Mouse (Mus musculus) ES-E14 (cell line): ENCODE measurements around the gene Zmym3. TPM values are rescaled to one million over a fixed set of nuclear protein-coding genes. Genes with fewer than 3 reads are reported as not detected.

Experiments used
- DNase-seq: peaks from one replicate; pipeline ENCODE4 v3.0.0-alpha.2; 2013; ENCODE audit warnings: low read depth, low spot score
- H3K27ac ChIP-seq: 2 replicates; pipeline ENCODE4 v1.5.1; 2012; ENCODE audit warnings: low read depth, mild to moderate bottlenecking, low read length, moderate library complexity, mixed read lengths; ENCODE audit not compliant: poor library complexity, insufficient read depth, severe bottlenecking
- H3K36me3 ChIP-seq: 2 replicates; pipeline ENCODE4 v1.6.1; 2012; ENCODE audit warnings: mild to moderate bottlenecking, low read length, moderate library complexity, mixed read lengths; ENCODE audit not compliant: control insufficient read depth, poor library complexity, insufficient read depth, severe bottlenecking
- H3K4me1 ChIP-seq, 2 experiments: fragments of 150-350 bp in 1 of 2; sonication (generic) in 1 of 2; 2 replicates each; pipeline ENCODE4 v1.6.1; 2012; ENCODE audit warnings: low read length in 2 of 2, mild to moderate bottlenecking in 1 of 2, mixed read lengths in 1 of 2; ENCODE audit not compliant: control insufficient read depth in 2 of 2, insufficient read depth in 2 of 2, poor library complexity in 1 of 2
- H3K4me3 ChIP-seq, 2 experiments: fragments of 150-350 bp in 1 of 2; sonication (generic) in 1 of 2; 2 replicates each; pipeline ENCODE4 v1.5.1; 2012; ENCODE audit warnings: low read length in 2 of 2, low read depth in 1 of 2, mild to moderate bottlenecking in 1 of 2, mixed read lengths in 1 of 2; ENCODE audit not compliant: insufficient read depth in 1 of 2, poor library complexity in 1 of 2, severe bottlenecking in 1 of 2
- H3K9ac ChIP-seq: 2 replicates; pipeline ENCODE4 v1.6.1; 2012; ENCODE audit warnings: low read depth, mild to moderate bottlenecking, low read length, mixed read lengths; ENCODE audit not compliant: poor library complexity, insufficient read depth, severe bottlenecking
- H3K9me3 ChIP-seq: fragments of 150-350 bp; sonication (generic); 2 replicates; pipeline ENCODE4 v1.6.1; 2012; ENCODE audit warnings: low read depth, mild to moderate bottlenecking, low read length; ENCODE audit not compliant: control insufficient read depth, insufficient read depth
- CHD2 ChIP-seq: IDR thresholded peaks from 2 replicates; pipeline ENCODE4 v1.6.1; 2014; ENCODE audit warnings: mild to moderate bottlenecking, low read depth, low read length, inconsistent platforms
- HCFC1 ChIP-seq: IDR thresholded peaks from 2 replicates; pipeline ENCODE4 v1.6.1; 2012; ENCODE audit warnings: low read length, inconsistent platforms, borderline replicate concordance; ENCODE audit not compliant: insufficient read depth
- MAFK ChIP-seq: IDR thresholded peaks from 2 replicates; pipeline ENCODE4 v1.6.1; 2014; ENCODE audit warnings: mild to moderate bottlenecking, low read depth, low read length, inconsistent platforms; ENCODE audit not compliant: insufficient read depth
- ZC3H11A ChIP-seq: IDR thresholded peaks from 2 replicates; pipeline ENCODE4 v1.6.1; 2012; ENCODE audit warnings: low read depth, mild to moderate bottlenecking, inconsistent platforms, low read length, borderline replicate concordance
- ZNF384 ChIP-seq: IDR thresholded peaks from 2 replicates; pipeline ENCODE4 v1.6.1; 2012; ENCODE audit warnings: low read depth, low read length, inconsistent platforms
- in situ Hi-C, 2 experiments: fragments of 600-800 bp; cut with MboI; formaldehyde crosslinking; loops; one replicate each; pipeline ENCODE4 v1.15.1; 2025; ENCODE audit warnings: low sequenced_read_pairs in 2 of 2, inconsistent platforms in 1 of 2; ENCODE audit not compliant: unreplicated experiment in 2 of 2
- total RNA-seq: library from RNA; depleted of rRNA; stranded (reverse); fragments of 300-350 nt; gene quantifications from 2 replicates; pipeline ENCODE4 v1.2.3, GENCODE M21; 2012

Gene Zmym3
- total RNA-seq, 1 experiment, result 53.9 TPM

- no peak for TF ChIP-seq HCFC1
- no peak for TF ChIP-seq ZNF384
- TF ChIP-seq CHD2, result no peak
- no peak for TF ChIP-seq MAFK
- no peak for TF ChIP-seq ZC3H11A
- in situ Hi-C loops, result no loop called here
- H3K27ac ChIP-seq, result no peak overlapping the region
- DNase-seq, result no peak
- H3K4me1 ChIP-seq, result peaks cover 5 to 13% of the 10 kb centered on the region in 2 experiments; a peak in 3 of 4 replicates
- H3K9me3 ChIP-seq, result no peaks in the 10 kb centered on the region
- H3K4me3 ChIP-seq, result no peak overlapping the region
- no peak overlapping the region for H3K9ac ChIP-seq
- H3K36me3 ChIP-seq, result no peaks in the 10 kb centered on the region
Observed at GRCm38 (mm10) chrX:101388866-101389537, 31.6 kb downstream of the Zmym3 start.

GRCm38 (mm10) chrX:101386222-101386621 lies 34.4 kb downstream of the Zmym3 start:
- TF ChIP-seq CHD2 (no peak), ZC3H11A (no peak), ZNF384 (no peak), MAFK (no peak), HCFC1 (no peak)
- H3K27ac ChIP-seq, result no peak overlapping the region
- H3K4me3 ChIP-seq, result no peak overlapping the region
- peak overlapping the region; percentile 17; the same call in 1 of the 2 replicates for H3K9ac ChIP-seq
- in situ Hi-C loops, result no loop called here
- peaks cover 2 to 22% of the 10 kb centered on the region in 2 experiments; a peak in 2 of 4 replicates for H3K4me1 ChIP-seq
- no peaks in the 10 kb centered on the region for H3K9me3 ChIP-seq
- DNase-seq, result no peak
- H3K36me3 ChIP-seq, result no peaks in the 10 kb centered on the region

GRCm38 (mm10) chrX:101384439-101385137 lies 36.1 kb downstream of the Zmym3 start:
- Histone ChIP-seq H3K9me3 (no peaks in the 10 kb centered on the region), H3K36me3 (no peaks in the 10 kb centered on the region), H3K27ac (no peak overlapping the region), H3K9ac (peak overlapping the region; percentile 70), H3K4me3 (peak overlapping the region; percentile 26 to 62; a peak in 3 of 4 replicates), H3K4me1 (peaks cover 2 to 24% of the 10 kb centered on the region in 2 experiments; a peak in 2 of 4 replicates)
- DNase-seq, result no peak
- in situ Hi-C loops, result no loop called here
- TF ChIP-seq HCFC1 (no peak), CHD2 (no peak), ZNF384 (no peak), MAFK (no peak), ZC3H11A (no peak)

GRCm38 (mm10) chrX:101383455-101383854 lies 37.2 kb downstream of the Zmym3 start:
- peaks cover 2 to 24% of the 10 kb centered on the region in 2 experiments; a peak in 2 of 4 replicates for H3K4me1 ChIP-seq
- DNase-seq, result no peak
- H3K27ac ChIP-seq, result no peak overlapping the region
- TF ChIP-seq ZNF384 (no peak), MAFK (no peak), ZC3H11A (no peak), CHD2 (no peak), HCFC1 (no peak)
- no peak overlapping the region for H3K9ac ChIP-seq
- peak overlapping the region in 1 of 2 experiments; percentile 17; a peak in 1 of 4 replicates for H3K4me3 ChIP-seq
- no peaks in the 10 kb centered on the region for H3K36me3 ChIP-seq
- in situ Hi-C loops, result no loop called here
- no peaks in the 10 kb centered on the region for H3K9me3 ChIP-seq

- Histone ChIP-seq H3K9ac (no peak overlapping the region), H3K9me3 (no peaks in the 10 kb centered on the region), H3K27ac (no peak overlapping the region), H3K36me3 (no peaks in the 10 kb centered on the region), H3K4me3 (no peak overlapping the region), H3K4me1 (peaks cover 2 to 19% of the 10 kb centered on the region in 2 experiments; a peak in 2 of 4 replicates)
- in situ Hi-C loops, result no loop called here
- TF ChIP-seq MAFK, result no peak
- no peak for TF ChIP-seq CHD2
- no peak for TF ChIP-seq HCFC1
- no peak for TF ChIP-seq ZC3H11A
- no peak for TF ChIP-seq ZNF384
- no peak for DNase-seq
Observed at GRCm38 (mm10) chrX:101379744-101380143, 40.9 kb downstream of the Zmym3 start.
